Mouse (Mus musculus) olfactory bulb, adult 2 months (tissue): ENCODE measurements around the gene Vapa.

ENCODE experiments used
- CTCF ChIP-seq: fragments of 200-500 bp; IDR thresholded peaks from 2 replicates; pipeline ENCODE4 v1.5.1; 2012; ENCODE audit warnings: low read depth, mild to moderate bottlenecking, low read length, moderate library complexity; ENCODE audit not compliant: insufficient read depth
- POLR2A ChIP-seq: fragments of 200-500 bp; IDR thresholded peaks from 2 replicates; pipeline ENCODE4 v1.6.1; 2012; ENCODE audit warnings: mild to moderate bottlenecking, low read depth, low read length, moderate library complexity; ENCODE audit not compliant: insufficient read depth

GRCm38 (mm10) chr17:65552426-65552997 lies 60.8 kb downstream of the Vapa start:
- TF ChIP-seq CTCF (no peak), POLR2A (no peak)
